Mouse (Mus musculus): ENCODE data around the gene Gne.
"Not testable (repeated sequence)": the region's sequence is repeated elsewhere in the genome, so short reads cannot be mapped to it uniquely, and the experiment has no call there.

The Gne gene

DNA sequence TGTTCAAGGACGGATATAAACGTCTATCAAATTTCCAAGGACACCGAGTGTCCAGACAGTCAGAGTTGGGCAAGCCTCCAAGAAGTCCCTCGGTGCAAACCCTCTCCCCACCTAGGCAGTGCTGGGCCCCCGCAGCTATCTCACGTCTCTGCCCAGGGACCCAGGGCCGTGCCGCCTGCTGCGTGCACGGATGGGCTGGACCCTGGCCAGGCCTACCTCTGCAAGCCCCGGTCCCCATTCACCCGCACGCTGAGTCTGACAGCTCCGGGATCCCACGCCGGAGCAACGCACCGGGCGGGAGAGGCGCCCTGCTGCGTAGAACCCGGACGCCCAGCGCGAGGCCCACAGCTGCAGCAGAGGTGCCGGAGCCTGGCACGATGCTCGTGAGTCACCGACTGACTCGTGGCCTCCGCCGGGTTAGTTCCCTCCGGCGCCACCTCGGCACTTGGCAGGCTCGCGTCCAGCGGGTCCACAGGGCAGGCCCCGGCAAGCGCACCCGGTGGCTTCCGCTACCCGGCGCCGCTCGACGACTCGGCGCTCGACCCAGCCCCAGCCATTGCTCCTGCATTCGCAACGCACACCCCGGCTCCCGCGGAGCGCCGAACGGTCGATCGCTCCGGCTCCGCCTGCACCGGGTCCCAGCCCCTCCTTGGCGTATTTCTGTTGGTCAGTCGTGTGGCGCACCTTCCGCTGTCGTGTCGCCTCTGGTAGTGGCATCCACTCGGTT lies 11.7 kb downstream of the Gne start:
- peak; percentile 91 for DNase-seq (ENCODE audit: low spot score)

DNA sequence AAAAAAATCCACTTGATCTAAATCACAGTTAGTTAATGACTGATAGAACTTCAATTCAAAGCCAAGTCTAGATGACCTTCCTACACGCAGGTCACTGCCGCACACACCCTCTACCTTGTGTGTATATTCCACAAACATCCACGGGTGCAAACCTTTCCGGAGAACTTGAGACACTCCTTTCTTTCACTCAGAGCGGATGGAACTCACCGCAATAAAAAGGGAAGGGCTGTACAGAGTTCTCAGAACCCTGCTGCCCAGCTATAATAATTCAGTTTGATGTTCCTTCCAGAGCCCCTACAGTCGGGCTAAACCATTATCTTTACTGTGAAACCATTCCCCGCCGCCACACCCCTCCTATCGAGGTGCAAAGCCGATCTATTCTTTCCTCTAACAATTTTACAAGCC lies 12.2 kb downstream of the Gne start:
- no peak for DNase-seq (ENCODE audit: low spot score)

DNA sequence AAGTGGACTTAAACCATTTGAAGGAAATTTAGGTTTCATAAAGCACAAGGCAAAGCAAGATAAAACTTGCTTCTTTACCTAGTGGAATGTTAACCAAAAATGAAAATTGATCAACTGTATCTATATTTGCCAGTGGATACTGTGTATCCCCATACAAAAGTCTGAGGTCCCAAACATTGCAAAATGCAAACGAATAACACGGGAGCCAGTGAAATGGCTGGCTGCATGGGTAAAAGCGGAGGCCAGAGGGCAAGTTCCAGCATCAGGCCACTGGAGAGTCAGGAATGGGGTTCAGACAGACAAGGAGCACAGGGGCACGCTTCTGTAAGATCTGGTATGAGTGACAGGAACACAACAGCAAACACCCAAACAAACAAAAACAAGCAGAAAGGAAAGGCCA lies 13.3 kb downstream of the Gne start:
- no peak for DNase-seq (ENCODE audit: low spot score)

DNA sequence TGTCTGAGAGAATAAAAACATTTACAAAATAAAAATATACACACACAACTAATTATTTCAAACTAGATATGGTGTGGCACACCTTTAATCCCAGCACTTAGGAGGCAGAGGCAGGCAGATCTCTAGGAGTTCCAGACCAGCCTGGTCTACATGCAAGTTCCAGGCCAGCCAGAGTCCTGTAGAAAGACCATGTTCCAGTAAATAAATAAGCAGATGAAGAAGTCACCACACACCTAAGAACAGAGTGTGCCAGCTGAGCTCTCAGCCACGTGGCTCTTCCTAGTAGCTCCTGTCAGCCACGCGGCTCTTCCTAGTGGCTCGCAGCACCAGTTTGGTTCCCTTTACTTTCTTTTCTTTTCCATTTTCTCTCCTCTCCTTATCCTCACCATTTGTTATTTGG lies 14.6 kb downstream of the Gne start:
- DNase-seq (ENCODE audit: low spot score): no peak

DNA sequence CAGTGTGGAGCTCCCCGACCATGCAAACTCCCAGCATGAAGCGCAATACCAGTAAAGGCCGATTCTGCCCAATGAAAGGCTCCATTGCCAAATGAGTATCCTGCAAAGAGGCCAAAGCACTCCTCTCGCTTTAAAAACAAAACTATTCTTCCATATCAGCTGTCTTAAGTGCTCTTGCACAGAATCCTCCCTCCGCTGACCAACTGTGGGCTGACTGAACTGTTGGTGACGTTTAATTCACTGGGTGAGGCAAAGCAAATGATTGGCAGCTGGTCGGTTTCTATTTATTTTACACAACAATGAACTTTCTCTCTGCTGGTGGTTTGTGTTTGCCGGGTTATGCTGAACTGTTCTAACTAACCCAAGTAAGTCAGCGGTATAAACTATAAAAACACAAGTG lies 15.2 kb downstream of the Gne start:
- DNase-seq (ENCODE audit: low spot score): no peak

DNA sequence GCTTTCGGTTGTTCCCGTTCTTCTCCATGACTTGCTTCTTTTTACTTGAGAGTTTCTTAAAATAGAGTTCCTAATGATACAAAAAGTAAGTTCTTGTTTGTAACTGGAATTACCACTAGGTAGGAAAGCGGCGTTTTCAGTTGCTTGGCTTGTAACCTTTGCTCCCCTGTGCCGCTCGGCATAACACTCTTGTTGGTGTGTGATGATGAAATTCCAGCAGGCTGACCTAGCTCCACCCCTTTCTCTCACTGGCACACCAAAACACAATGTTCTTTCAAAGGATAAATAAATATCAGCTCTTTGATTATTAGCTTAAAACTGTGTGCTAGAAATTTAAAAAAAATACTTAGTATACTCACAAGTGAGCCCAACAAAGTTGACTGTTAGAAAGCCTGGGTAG lies 17.1 kb downstream of the Gne start:
- DNase-seq (ENCODE audit: low spot score): no peak

DNA sequence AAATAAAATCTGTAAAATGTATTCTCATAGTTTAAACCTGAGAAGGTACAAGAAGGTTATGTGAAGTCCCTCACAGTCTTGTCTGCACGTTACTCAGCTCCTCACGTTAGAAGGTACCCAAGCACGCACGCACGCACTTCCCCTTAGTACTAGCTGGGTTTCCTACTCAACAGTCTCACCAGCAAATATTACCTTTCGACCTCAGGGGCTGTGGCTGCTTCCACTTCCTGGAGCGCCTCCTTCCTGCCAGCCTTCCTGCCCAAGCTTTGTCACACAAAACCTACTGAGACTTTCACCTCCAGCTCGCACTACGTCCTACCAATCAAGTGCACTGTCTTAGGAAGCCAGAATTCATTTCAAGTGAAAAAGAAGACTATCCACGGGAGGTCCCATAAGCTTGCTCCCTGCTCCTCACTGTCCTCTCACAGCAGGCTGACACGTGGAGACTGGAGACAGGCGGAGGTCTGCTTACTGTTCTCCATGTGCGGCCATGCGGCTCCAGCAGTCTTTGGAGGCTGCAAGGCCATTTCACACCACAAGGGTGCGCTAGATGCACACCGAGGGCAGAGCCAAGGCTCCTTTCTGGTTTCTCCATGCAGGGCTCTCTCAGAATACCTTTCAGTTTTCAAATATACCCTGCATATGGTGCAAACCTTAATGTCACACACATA lies 18.5 kb downstream of the Gne start:
- DNase-seq (ENCODE audit: low spot score): peak; percentile 81

DNA sequence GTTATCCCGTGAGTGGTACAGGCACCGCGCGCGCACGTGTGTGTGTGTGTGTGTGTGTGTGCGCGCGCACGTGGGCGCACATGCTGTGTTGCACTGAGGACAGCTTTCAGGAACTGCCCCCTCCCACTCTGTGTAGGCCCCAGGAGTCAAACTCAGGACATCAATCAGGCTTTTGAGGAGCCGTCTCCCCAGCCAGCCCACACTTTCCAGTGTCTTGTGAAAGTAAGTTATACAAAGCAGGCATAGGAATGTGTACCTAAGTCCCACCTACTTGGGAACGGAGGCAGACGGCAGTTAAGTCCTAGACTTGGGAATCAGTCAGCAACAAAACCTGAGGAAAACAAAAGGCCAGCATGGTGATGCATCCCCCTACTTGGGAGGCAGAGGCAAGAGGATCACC lies 21.2 kb downstream of the Gne start:
- no peak for DNase-seq (ENCODE audit: low spot score)

DNA sequence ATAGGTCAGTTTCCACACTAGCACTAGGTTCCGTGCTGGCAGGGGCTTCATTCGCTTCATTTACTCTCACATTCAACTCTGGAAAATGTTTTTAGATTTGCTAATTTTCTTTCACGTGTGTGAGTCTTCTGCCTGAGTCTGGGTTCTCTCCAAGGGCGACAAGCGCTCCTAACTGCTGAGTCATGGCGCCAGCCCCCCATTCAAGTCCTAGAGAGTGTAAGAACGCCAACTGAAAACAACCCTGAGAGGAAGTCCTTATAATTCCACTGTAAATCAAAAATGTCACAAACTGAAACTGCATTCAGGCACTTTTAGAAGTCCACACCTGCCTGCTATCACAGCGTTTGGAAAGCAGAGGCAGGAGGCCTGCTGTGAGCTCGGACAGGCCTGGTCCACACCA lies 21.9 kb downstream of the Gne start:
- DNase-seq (ENCODE audit: low spot score): no peak

DNA sequence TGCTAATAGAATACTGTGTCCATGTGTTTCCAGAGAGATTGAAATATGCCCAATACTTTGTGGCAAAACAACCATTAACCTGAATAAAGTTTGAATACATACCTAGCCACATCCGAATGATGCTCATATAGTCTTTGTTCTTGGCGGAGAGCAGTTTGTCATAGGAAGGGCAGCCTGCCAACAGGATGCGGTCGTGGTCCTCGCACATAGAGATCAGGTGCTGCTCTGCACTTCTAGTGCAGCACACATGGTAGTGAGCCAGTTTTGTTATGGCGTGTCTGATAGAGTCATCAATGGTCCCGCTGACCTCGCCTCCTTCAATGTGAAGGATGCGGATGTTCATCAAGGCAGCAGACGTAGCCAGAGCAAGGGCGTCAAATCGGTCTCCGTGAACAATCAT lies 24.3 kb downstream of the Gne start:
- no peak for DNase-seq (ENCODE audit: low spot score)

DNA sequence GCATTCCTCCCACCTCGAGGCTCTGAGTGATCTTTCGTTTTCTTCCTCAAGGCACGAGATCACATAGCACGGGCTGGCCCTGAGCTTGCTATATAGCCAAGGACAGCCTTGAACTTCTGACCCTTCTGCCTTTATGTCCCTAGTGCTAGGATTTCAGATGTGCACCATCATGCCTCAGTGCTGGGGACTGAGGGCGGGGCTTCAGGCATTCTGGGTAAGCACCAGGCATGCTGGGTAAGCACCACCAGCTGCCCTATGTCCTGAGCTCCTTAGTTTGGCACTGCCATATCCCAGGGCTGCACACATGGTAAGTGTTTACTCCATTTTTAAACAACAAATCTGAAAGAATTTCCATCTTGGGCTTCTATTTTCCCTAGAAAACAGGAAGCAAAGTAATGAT lies 34.2 kb downstream of the Gne start:
- DNase-seq (ENCODE audit: low spot score): no peak

DNA sequence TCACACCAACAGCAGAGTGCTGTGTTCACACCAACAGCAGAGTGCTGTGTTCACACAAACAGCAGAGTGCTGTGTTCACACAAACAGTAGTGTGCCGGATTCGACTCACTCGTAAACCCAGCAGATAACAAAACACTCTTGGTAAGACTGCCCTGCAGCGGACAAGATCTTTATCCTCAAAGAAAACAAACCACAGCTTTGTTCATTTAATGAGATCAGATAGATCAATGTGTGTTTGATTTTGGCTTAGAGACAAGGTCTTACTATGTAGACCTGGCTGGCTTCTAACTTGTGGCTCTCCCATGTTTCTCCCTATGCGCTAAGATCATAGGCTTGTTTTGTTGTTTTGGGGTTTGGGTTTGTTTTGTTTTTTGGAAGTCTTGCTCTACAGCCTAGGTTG lies 37.9 kb downstream of the Gne start:
- DNase-seq (ENCODE audit: low spot score): no peak

DNA sequence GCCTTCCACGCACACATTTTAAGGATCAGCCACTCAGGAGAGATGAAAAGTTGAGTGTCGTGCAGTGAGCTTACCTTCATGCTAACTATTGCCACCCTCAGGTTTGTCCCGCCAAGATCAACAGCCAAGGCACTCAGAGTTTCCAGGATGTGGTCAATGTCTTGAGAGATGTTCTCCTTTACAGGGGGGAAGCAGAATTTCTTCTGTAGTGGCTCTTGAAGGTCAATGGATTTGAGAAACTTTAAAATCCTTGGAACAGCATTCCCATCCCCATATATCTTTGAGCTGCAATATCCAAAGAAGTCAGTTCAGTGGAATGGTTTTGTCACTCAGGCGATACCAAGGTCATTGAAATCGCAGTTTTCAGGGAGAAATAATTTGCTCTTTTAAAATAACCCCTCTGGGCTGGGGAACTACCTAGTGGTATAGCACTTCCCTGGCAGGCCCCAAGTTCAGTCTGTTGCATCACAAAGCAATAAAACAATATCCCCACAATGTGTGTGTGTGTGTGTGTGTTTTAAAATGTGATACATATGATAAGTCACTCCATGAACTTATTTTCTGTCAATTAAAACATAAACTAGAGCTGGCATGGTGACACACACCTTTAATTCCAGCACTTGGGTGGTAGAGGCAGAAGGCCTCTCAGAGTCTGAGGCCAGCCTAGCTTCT lies 39.2 kb downstream of the Gne start:
- no peak for DNase-seq (ENCODE audit: low spot score)

DNA sequence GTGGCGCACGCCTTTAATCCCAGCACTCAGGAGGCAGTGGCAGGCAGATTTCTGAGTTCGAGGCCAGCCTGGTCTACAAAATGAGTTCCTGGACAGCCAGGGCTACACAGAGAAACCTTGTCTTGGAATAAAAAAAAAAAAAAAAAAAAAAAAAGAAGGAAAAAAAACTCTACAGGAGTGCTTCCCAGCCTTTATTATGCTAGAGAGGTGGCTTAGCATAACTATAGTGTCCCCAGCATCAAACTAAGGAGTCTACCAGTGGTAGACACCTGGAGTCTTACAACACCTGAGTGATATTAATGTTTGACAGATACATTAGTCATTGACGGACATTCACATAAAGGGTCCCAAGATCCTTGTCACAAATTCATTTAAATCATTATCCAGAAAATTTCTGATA lies 40.8 kb downstream of the Gne start:
- DNase-seq (ENCODE audit: low spot score): not testable (repeated sequence)

DNA sequence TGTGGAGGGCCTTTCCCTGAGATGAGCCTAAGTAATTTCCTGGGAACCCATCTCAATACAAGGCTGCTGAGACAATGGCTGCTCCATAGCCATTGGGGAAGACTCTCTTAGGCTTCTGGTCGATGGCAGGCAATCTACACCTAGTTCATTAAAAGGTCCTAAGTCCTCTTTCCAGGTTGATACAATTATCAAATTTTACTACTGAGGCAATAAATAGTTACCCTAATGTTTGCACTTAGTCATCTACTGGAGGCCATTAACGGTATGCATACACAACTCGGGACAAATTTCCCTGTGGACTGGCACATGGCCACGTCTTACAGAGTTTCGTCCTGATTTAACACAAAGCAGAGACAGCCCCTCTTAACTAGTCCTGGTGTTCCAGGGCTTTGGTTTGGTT lies 41.5 kb downstream of the Gne start:
- no peak for DNase-seq (ENCODE audit: low spot score)

DNA sequence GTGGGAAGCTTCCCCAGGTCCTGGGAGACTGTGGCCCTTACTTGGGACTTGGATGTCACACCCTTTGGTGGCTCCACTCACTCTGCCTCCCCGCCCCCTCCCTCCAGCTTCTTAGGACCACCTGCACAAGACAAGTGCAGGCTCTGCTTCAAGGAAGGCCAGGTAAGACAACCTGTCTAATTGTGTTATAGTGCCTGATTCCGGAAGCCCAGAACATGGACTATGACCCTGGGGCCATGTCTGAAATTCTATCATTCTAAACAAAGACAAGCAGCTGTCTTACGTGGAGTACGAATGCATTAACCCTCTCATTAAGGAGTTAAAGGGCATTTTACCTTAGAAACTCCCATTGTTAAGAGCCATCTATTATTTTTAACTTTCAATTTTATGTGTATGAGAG lies 43.2 kb downstream of the Gne start:
- DNase-seq (ENCODE audit: low spot score): no peak

DNA sequence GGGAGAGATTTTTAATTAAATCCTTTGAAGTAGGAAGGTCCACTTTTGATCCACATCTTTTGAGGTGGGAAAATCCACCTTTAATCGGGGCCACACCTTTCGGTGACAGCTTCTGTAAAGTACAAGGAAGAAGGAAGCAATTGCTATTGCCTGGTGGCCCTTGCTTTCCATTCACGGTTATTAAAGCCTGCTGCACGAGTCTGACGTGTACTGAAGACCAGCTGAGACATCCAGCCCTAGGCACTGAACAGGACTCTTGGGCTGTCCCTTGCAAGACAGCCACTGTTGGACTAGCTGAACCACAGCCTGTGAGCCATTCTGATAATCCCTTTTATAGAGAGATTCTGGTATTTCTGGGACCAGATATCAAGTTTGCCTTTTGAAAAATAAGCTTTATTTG lies 47.5 kb downstream of the Gne start:
- DNase-seq (ENCODE audit: low spot score): no peak

DNA sequence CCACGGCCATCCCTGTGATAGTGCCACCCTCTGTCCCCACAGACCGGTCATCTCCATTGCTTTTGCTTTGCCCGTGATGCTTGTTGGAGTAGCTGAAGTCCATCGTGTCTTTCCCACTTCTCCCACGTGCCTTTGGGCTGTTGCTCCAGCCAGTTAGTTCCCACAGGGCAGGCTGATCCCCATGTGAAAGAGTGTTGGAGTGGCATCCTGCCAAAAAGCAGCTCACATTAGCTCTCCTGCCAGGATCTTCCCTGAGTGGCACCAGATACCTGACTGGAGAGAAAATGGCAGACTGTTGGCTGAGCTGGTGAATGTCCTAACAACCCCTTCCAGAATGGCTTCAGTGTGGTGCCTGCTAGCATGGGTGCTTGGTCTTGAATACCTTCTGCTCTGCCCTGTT lies 52.5 kb downstream of the Gne start:
- peak; percentile 49 for DNase-seq (ENCODE audit: low spot score)

DNA sequence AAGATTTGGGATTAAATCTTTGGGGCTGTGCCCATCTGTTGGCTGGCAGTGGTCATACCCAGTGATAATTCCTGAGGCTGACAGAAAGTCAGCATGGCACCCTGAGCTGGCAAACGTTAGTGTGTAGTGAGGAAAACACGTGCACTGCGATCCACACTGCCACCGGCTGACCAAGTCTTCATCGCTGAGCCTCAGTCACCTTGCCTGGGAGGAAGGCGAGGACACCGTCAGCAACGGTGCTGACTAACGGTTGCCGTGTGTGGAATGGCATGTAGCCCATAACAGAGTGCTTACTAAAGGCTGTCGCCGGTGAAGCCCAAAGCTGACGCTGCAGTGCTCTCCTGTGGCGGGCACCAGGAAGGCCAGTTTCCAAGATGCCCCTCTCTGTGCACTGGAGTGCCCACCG lies 54.3 kb downstream of the Gne start:
- DNase-seq (ENCODE audit: low spot score): no peak

DNA sequence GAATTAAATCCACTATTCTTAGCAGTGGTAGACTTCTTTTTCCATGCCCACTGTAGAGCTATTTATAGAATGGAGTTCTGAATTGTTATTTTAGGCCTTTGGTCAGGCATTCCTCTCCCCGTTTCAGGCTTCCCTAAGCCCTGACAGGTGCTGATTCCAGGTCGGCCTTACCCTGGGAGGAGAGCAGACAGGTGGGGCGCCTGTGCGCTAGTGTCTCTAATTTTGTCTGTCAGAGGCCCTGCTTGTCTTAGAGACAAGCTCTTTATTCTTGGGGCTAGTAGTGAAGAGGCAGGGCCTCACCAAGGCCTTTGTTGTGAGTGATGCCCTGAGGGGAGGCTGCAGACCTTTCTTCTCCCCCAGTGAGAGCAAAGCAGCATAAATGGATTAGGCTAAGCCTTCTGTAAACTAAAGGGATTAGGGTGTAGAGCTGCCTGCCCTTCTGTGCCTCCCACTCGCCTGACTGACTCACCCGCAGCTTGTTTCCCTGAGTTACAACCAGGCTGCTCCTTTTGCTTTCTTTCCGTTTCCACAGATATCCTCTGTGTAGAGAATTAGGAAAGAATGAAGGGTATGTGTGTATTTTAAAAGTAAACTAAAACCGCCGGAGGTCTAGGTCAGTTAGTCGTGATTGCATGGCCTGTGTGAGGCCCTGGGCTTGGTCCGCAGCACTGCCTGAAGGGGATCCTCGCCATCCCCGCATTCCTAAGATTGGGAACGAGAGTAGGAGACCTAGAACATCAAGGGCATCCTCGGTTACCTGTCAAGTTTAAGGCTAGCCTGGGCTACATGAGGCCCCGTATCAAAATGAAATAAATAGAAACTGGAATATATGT lies 55.5 kb downstream of the Gne start:
- DNase-seq (ENCODE audit: low spot score): no peak

DNA sequence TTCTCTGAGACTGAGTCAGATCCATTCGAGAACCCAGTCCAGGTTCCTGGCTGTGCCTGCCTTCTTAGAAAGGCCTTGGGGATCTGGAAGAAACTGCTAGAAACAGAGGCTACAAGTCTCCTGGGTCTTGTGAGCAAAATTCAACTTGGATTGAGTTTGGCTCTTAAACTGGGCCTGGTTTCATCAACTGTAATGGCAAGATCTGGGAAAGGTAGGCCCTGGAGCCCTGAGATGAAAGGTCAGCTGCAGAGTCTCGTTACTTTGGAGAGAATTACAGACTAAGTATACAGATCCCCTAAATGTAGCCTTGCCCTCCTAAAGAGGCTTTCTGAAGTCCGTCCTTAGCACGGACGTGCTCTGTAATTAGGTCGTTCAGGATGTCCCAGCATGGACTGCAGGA lies 58.4 kb downstream of the Gne start:
- DNase-seq (ENCODE audit: low spot score): no peak

DNA sequence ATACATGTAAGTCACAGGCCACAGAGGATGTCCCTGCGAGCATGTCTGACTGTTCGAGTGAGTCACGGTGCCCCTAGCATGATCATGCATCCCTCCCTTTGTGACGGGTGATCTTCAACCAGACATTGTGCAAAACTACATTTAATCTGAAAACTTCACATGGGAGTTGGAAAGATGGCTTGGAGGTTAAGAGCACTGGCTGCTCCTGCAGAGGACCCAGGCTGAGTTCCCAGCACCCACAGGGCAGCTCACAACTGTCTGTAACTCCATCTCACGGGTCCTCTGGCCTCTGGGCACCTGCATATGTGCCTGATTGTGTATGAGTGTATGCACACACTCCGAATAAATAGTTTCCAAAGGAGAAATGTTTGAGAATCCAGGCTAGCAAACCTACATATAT lies 59.7 kb downstream of the Gne start:
- DNase-seq (ENCODE audit: low spot score): no peak

DNA sequence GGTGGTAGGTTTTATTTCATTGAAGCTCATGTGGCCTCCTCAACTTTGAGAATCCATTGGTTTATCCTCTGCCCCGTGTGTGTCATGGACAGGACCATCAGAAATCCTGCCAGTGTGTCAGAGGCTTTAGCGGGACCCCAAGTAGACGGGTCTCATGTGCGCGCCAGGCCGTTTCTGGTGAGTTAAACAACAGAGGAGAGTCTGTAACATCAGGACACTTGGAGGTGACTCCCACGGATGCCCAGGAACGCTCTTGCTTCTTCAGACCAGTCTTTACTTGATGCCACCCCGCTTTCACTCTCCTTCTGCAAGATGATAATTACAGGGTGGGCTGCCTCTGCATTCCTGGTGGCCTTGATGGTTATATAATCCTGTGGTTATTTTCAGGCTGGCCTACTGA lies 60.3 kb downstream of the Gne start:
- no peak for DNase-seq (ENCODE audit: low spot score)

Data from MN1 (cell line).